ENCODE assay signal across 9 mouse cellular contexts in genomic region chr8:114971378-114971777, GRCm38 (mm10).
DNase-seq lines count a peak whose midpoint lies in the region; ATAC-seq lines count a peak whose summit lies in the region.
"Had no signal": no experiment of that assay in that cellular context is flagged by ENCODE, and none has a peak within 500 bp of the region (broad histone marks: within the 10 kb centered on the region; RNA-seq: fewer than 3 reads in every experiment).

No protein-coding gene starts in this region.

- no peaks in the 10 kb centered on the region for H3K9me3 ChIP-seq in stomach, embryonic 14.5 days (ENCODE audit: control insufficient read depth, low read depth, low read length)
- H3K9me3 ChIP-seq: stomach, embryonic 15.5 days had no signal

- no peaks in the 10 kb centered on the region for H3K36me3 ChIP-seq in stomach, embryonic 14.5 days (ENCODE audit: control insufficient read depth, insufficient read depth, low read length)
- H3K36me3 ChIP-seq: stomach, embryonic 15.5 days had no signal

- no peak overlapping the region for H3K4me3 ChIP-seq in stomach, embryonic 14.5 days (ENCODE audit: low read depth, low read length)
- H3K4me3 ChIP-seq: stomach, embryonic 15.5 days had no signal

- H3K9ac ChIP-seq in stomach, embryonic 14.5 days (replicated peaks; ENCODE audit: low read depth, low read length): no peak overlapping the region
- H3K9ac ChIP-seq: stomach, embryonic 15.5 days had no signal

- H3K4me2 ChIP-seq in stomach, embryonic 14.5 days (replicated peaks; ENCODE audit: low read depth, low read length): no peak overlapping the region
- H3K4me2 ChIP-seq: stomach, embryonic 15.5 days had no signal

- 40% methylated on average over 8 of the region's 8 CpGs for WGBS in stomach, embryonic 14.5 days

- intact Hi-C loops in left cerebral cortex, postnatal 25 days (cut with DNase I): loop anchor here (1.0 to 5.0 kb wide), 4 partner anchors 200 to 736 kb away; partner anchors contain the start of gene Maf

- no peaks in the 10 kb centered on the region for H3K27me3 ChIP-seq in stomach, embryonic 14.5 days (ENCODE audit: control insufficient read depth, insufficient read depth, low read length)
- H3K27me3 ChIP-seq: stomach, embryonic 15.5 days had no signal

- H3K27ac ChIP-seq in stomach, embryonic 14.5 days (ENCODE audit: low read length): no peak overlapping the region
- H3K27ac ChIP-seq: stomach, embryonic 15.5 days had no signal

- 0 out of 2 replicates have a peak, but pooled peaks cover 3% of the 10 kb centered on the region for H3K4me1 ChIP-seq in stomach, embryonic 14.5 days (ENCODE audit: control insufficient read depth, insufficient read depth, low read length)
- H3K4me1 ChIP-seq: stomach, embryonic 15.5 days had no signal

- DNase-seq in 3134 (ENCODE audit: extremely low read depth, insufficient read length, low spot score): peak; percentile 24
- DNase-seq in adrenal gland, adult 18-20 months (ENCODE audit: low spot score in 2 of 2): peak; percentile 66 to 78
- DNase-seq in embryo, embryonic 10 days (ENCODE audit: low spot score): peak; percentile 90
- DNase-seq in gastrocnemius, postnatal 4 days (ENCODE audit: low spot score in 2 of 2): peak; percentile 28 to 62
- peak; percentile 69 for DNase-seq in kidney, adult 18-20 months
- peak; percentile 71 to 76 for DNase-seq in left cerebral cortex, postnatal 25 days (ENCODE audit: low spot score in 2 of 2)

- peak; percentile 53; the same call in 1 of the 2 replicates for ATAC-seq in monocyte, adult 5-6 weeks (replicated peaks; ENCODE audit: insufficient number of reproducible peaks, low FRiP score, low TSS enrichment, poor library complexity, severe bottlenecking)
- 0 out of 2 replicates have a peak, but pooled peaks have one; percentile 33 for ATAC-seq in stomach, embryonic 14.5 days (ENCODE audit: insufficient number of reproducible peaks, insufficient read depth, low FRiP score, low read depth)

Comparison
In these comparisons a context has a peak if more than half of its experiments do, and no peak if none do; other contexts are left out.
1. DNase-seq: peak in every context shown above with its lines; median percentile 90 in embryo, embryonic 10 days; 74 in left cerebral cortex, postnatal 25 days; 72 in adrenal gland, adult 18-20 months; 69 in kidney, adult 18-20 months; 45 in gastrocnemius, postnatal 4 days; 24 in 3134.